Mouse (Mus musculus) CH12.LX (cell line): ENCODE data around the gene Nomo1. TPM values are rescaled to one million over a fixed set of nuclear protein-coding genes. Genes with fewer than 3 reads are reported as not detected.

ENCODE experiments used
- DNase-seq: peaks from one replicate; pipeline ENCODE4 v3.0.0-alpha.2; 2013; ENCODE audit errors: extremely low read depth
- H3K27ac ChIP-seq: 2 replicates; pipeline ENCODE4 v1.5.1; 2012; ENCODE audit warnings: low read depth, mild to moderate bottlenecking, control low read depth, moderate library complexity; ENCODE audit not compliant: insufficient read depth
- H3K27me3 ChIP-seq: replicated peaks from 2 replicates; pipeline ENCODE3; 2012; ENCODE audit warnings: inconsistent platforms
- H3K36me3 ChIP-seq, 2 experiments: replicated peaks in 1 of 2; 2 replicates each; pipeline versions ENCODE3 to v1.6.1; 2012; ENCODE audit warnings: inconsistent platforms in 1 of 2, low read length in 1 of 2, mild to moderate bottlenecking in 1 of 2, mixed read lengths in 1 of 2, moderate library complexity in 1 of 2; ENCODE audit not compliant: control insufficient read depth in 1 of 2, insufficient read depth in 1 of 2
- H3K4me1 ChIP-seq, 2 experiments: 2 replicates each; pipeline ENCODE4 v1.6.1; 2012; ENCODE audit warnings: inconsistent platforms in 1 of 2, moderate library complexity in 1 of 2; ENCODE audit not compliant: insufficient read depth in 2 of 2, control insufficient read depth in 1 of 2
- H3K4me2 ChIP-seq: 2 replicates; pipeline ENCODE4 v1.6.1; 2012; ENCODE audit warnings: low read depth, mild to moderate bottlenecking, control low read depth; ENCODE audit not compliant: poor library complexity, insufficient read depth, severe bottlenecking
- H3K4me3 ChIP-seq, 3 experiments: fragments of 150-350 bp in 1 of 3; sonication (generic) in 1 of 3; replicated peaks in 1 of 3; 2 replicates each; pipeline versions ENCODE3 to v1.5.1; 2011 to 2012; ENCODE audit warnings: low read depth in 2 of 3, low read length in 2 of 3, mild to moderate bottlenecking in 2 of 3, moderate library complexity in 2 of 3, control low read depth in 1 of 3, improper control_type of control experiment in 1 of 3, inconsistent platforms in 1 of 3, mixed read lengths in 1 of 3; ENCODE audit not compliant: poor library complexity in 1 of 3
- H3K79me2 ChIP-seq: replicated peaks from 2 replicates; pipeline ENCODE4 v1.6.1; 2012; ENCODE audit warnings: mild to moderate bottlenecking, moderate library complexity; ENCODE audit not compliant: control insufficient read depth, poor library complexity, insufficient read depth, severe bottlenecking; ENCODE audit errors: extremely low read depth
- H3K9ac ChIP-seq: 2 replicates; pipeline ENCODE4 v1.6.1; 2012; ENCODE audit warnings: low read depth, mild to moderate bottlenecking, control low read depth, moderate library complexity; ENCODE audit not compliant: insufficient read depth
- H3K9me3 ChIP-seq: replicated peaks from 2 replicates; pipeline ENCODE3; 2012; ENCODE audit warnings: low read length, inconsistent platforms, mixed read lengths
- BHLHE40 ChIP-seq: IDR thresholded peaks from 2 replicates; pipeline ENCODE4 v1.6.1; 2011; ENCODE audit warnings: mild to moderate bottlenecking, low read depth, low read length, improper control_type of control experiment
- IRF4 ChIP-seq: IDR thresholded peaks from 2 replicates; pipeline ENCODE4 v1.6.1; 2014; ENCODE audit warnings: low read depth, mild to moderate bottlenecking, inconsistent platforms, low read length, improper control_type of control experiment
- JUN ChIP-seq: IDR thresholded peaks from 2 replicates; pipeline ENCODE4 v1.6.1; 2011; ENCODE audit warnings: low read depth, mild to moderate bottlenecking, low read length, improper control_type of control experiment, moderate library complexity; ENCODE audit not compliant: insufficient read depth
- JUND ChIP-seq: conservative IDR thresholded peaks from 2 replicates; pipeline ENCODE4 v1.6.1; 2011; ENCODE audit warnings: low read depth, low read length, improper control_type of control experiment
- KAT2A ChIP-seq: IDR thresholded peaks from 2 replicates; pipeline ENCODE4 v1.6.1; 2012; ENCODE audit warnings: low read length, improper control_type of control experiment, inconsistent platforms; ENCODE audit not compliant: insufficient replicate concordance
- MAFK ChIP-seq: IDR thresholded peaks from 2 replicates; pipeline ENCODE4 v1.6.1; 2011; ENCODE audit warnings: low read length, improper control_type of control experiment; ENCODE audit not compliant: insufficient replicate concordance
- MYC ChIP-seq: IDR thresholded peaks from 2 replicates; pipeline ENCODE4 v1.6.1; 2011; ENCODE audit warnings: low read depth, mild to moderate bottlenecking, improper control_type of control experiment, low read length
- RCOR1 ChIP-seq: conservative IDR thresholded peaks from 2 replicates; pipeline ENCODE4 v1.6.1; 2012; ENCODE audit warnings: low read depth, mild to moderate bottlenecking, inconsistent platforms, low read length, improper control_type of control experiment
- SIN3A ChIP-seq: IDR thresholded peaks from 2 replicates; pipeline ENCODE4 v1.6.1; 2012; ENCODE audit warnings: low read length, improper control_type of control experiment, inconsistent platforms
- UBTF ChIP-seq: IDR thresholded peaks from 2 replicates; pipeline ENCODE4 v1.6.1; 2012; ENCODE audit warnings: low read depth, mild to moderate bottlenecking, inconsistent platforms, low read length, improper control_type of control experiment, moderate library complexity
- USF2 ChIP-seq: conservative IDR thresholded peaks from 2 replicates; pipeline ENCODE4 v1.6.1; 2011; ENCODE audit warnings: low read depth, low read length, improper control_type of control experiment
- ZMIZ1 ChIP-seq: IDR thresholded peaks from 2 replicates; pipeline ENCODE4 v1.6.1; 2012; ENCODE audit warnings: low read depth, mild to moderate bottlenecking, inconsistent platforms, low read length, improper control_type of control experiment
- dilution Hi-C: fragments of 300-500 bp; cut with MboI; formaldehyde crosslinking; loops from 2 replicates; pipeline ENCODE4 v1.14.3; 2020; ENCODE audit warnings: low sequenced_read_pairs; ENCODE audit not compliant: extremely low pct_unique_long_range_greater_than_20kb, extremely low pct_ligation_motif_present
- in situ Hi-C: fragments of 300-500 bp; cut with MboI; formaldehyde crosslinking; loops from 3 replicates; pipeline ENCODE4 v1.14.3; 2019; ENCODE audit warnings: low sequenced_read_pairs, low pct_ligation_motif_present, low pct_unique_long_range_greater_than_20kb, mixed read lengths
- polyA plus RNA-seq: library from polyadenylated mRNA; unstranded; fragments of >175 nt; gene quantifications from 2 replicates; pipeline ENCODE4 v1.2.1, GENCODE M21; 2012; ENCODE audit warnings: low read depth; ENCODE audit not compliant: insufficient read length
- total RNA-seq, 2 experiments: library from RNA; depleted of rRNA; stranded (reverse); fragments of 300-350 nt in 1 of 2; fragments of >200 nt in 1 of 2; gene quantifications; 2 replicates each; pipeline ENCODE4 v1.2.3; 2012 to 2014

The Nomo1 gene
- total and polyA plus RNA-seq, 3 experiments, result 41.9 to 103 (median 89.6) TPM

GRCm38 (mm10) chr7:46031075-46031474, 2.4 kb upstream of the Nomo1 start:
- Histone ChIP-seq H3K9me3 (no peaks in the 10 kb centered on the region), H3K4me2 (peak overlapping the region; percentile 56; the same call in 1 of the 2 replicates), H3K36me3 (peaks cover 0 to 10% of the 10 kb centered on the region in 2 experiments), H3K79me2 (peaks cover 19% of the 10 kb centered on the region), H3K27ac (peak overlapping the region; percentile 38), H3K9ac (no peak overlapping the region), H3K4me3 (peak overlapping the region in 1 of 3 experiments; percentile 67), H3K27me3 (no peaks in the 10 kb centered on the region), H3K4me1 (peaks cover 27 to 64% of the 10 kb centered on the region in 2 experiments)
- in situ Hi-C loops, result no loop called here
- TF ChIP-seq KAT2A, result no peak
- no peak for TF ChIP-seq JUN
- DNase-seq, result peak; percentile 74
- dilution Hi-C loops, result no loop called here

- Histone ChIP-seq H3K4me3 (peak overlapping the region; percentile 98 to 99 (median 99)), H3K4me1 (peaks cover 21 to 55% of the 10 kb centered on the region in 2 experiments), H3K4me2 (peak overlapping the region; percentile 99), H3K79me2 (peaks cover 24% of the 10 kb centered on the region), H3K27me3 (no peaks in the 10 kb centered on the region), H3K27ac (no peak overlapping the region), H3K9me3 (no peaks in the 10 kb centered on the region), H3K9ac (peak overlapping the region; percentile 85), H3K36me3 (peaks cover 8 to 34% of the 10 kb centered on the region in 2 experiments)
- TF ChIP-seq ZMIZ1 (peak; percentile 7; the same call in 1 of the 2 replicates), BHLHE40 (no peak), USF2 (no peak), RCOR1 (no peak), SIN3A (peak; percentile 80), IRF4 (0 out of 2 replicates have a peak, but pooled peaks have one; percentile 1), MAFK (no peak)
- dilution Hi-C loops, result no loop called here
- DNase-seq, result no peak
- in situ Hi-C loops, result no loop called here
Observed at GRCm38 (mm10) chr7:46033870-46034337, 406 bp downstream of the Nomo1 start.

- dilution Hi-C loops (no loop called here), in situ Hi-C loops (no loop called here)
- H3K36me3 ChIP-seq, result peaks cover 12 to 45% of the 10 kb centered on the region in 2 experiments
- peak overlapping the region in 2 of 3 experiments; percentile 4 to 98 for H3K4me3 ChIP-seq
- peaks cover 15 to 48% of the 10 kb centered on the region in 2 experiments for H3K4me1 ChIP-seq
- no peak overlapping the region for H3K27ac ChIP-seq
- H3K27me3 ChIP-seq, result no peaks in the 10 kb centered on the region
- H3K9me3 ChIP-seq, result no peaks in the 10 kb centered on the region
- DNase-seq, result no peak
- H3K4me2 ChIP-seq, result peak overlapping the region; percentile 99
- peaks cover 24% of the 10 kb centered on the region for H3K79me2 ChIP-seq
- TF ChIP-seq SIN3A (no peak), JUND (no peak), UBTF (no peak), RCOR1 (no peak), MYC (no peak), MAFK (no peak)
- no peak overlapping the region for H3K9ac ChIP-seq
Observed at GRCm38 (mm10) chr7:46034991-46035390, 1.5 kb downstream of the Nomo1 start.
